Mouse (Mus musculus) intestine, postnatal 0 days (tissue): ENCODE measurements around the gene Sowahb. TPM values are rescaled to one million over a fixed set of nuclear protein-coding genes. Genes with fewer than 3 reads are reported as not detected.
A peak's percentile ranks its signal among the peaks of the same experiment; 100 is the strongest.

ENCODE experiments used
- ATAC-seq: fragments of 200-750 bp; cut with Nextera tagmentation; 2 replicates; pipeline ENCODE4 v1.8.0; 2017; ENCODE audit warnings: mild to moderate bottlenecking, moderate TSS enrichment, moderate library complexity
- H3K27ac ChIP-seq: fragments of 300-500 bp; sonication (generic); 2 replicates; pipeline ENCODE4 v1.5.1; 2014; ENCODE audit warnings: mild to moderate bottlenecking, low read depth, low read length, moderate library complexity
- H3K27me3 ChIP-seq: fragments of 300-500 bp; sonication (generic); replicated peaks from 2 replicates; pipeline ENCODE4 v1.6.1; 2014; ENCODE audit warnings: low read length, mixed read lengths; ENCODE audit not compliant: control insufficient read depth, insufficient read depth
- H3K36me3 ChIP-seq: fragments of 300-500 bp; sonication (generic); 2 replicates; pipeline ENCODE4 v1.6.1; 2014; ENCODE audit warnings: mild to moderate bottlenecking, moderate library complexity; ENCODE audit not compliant: control insufficient read depth, insufficient read depth
- H3K4me1 ChIP-seq: fragments of 300-500 bp; sonication (generic); replicated peaks from 2 replicates; pipeline ENCODE4 v1.6.1; 2014; ENCODE audit warnings: antibody characterized with exemption, low read length, mixed read lengths; ENCODE audit not compliant: control insufficient read depth, insufficient read depth
- H3K4me2 ChIP-seq: fragments of 300-500 bp; sonication (generic); replicated peaks from 2 replicates; pipeline ENCODE4 v1.6.1; 2014; ENCODE audit warnings: low read depth, mild to moderate bottlenecking, moderate library complexity
- H3K4me3 ChIP-seq: fragments of 300-500 bp; sonication (generic); 2 replicates; pipeline ENCODE4 v1.5.1; 2014; ENCODE audit warnings: low read depth, low read length
- H3K9ac ChIP-seq: fragments of 300-500 bp; sonication (generic); 2 replicates; pipeline ENCODE4 v1.6.1; 2014; ENCODE audit warnings: mild to moderate bottlenecking, low read depth, low read length
- H3K9me3 ChIP-seq: fragments of 300-500 bp; sonication (generic); 2 replicates; pipeline ENCODE4 v1.6.1; 2016; ENCODE audit warnings: mixed run types; ENCODE audit not compliant: control insufficient read depth
- CTCF ChIP-seq: sonication (generic); IDR thresholded peaks from 2 replicates; pipeline ENCODE4 v1.5.1; 2016; ENCODE audit warnings: low read depth, mild to moderate bottlenecking, control low read depth, antibody characterized with exemption, moderate library complexity
- WGBS: fragments of 180-500 bp; shearing (Covaris S2); extraction: QIAGEN DNeasy Blood & Tissue Kit; methylation state at CpG from one replicate; pipeline ENCODE4 v1.1.7; 2014; 5-methylcytosine and 5-hydroxymethylcytosine counted together
- polyA plus RNA-seq: library from polyadenylated mRNA; unstranded; fragments of >200 nt; fragmentation: Nextera tagmentation; extraction: Ambion mirVana; gene quantifications from 2 replicates; pipeline ENCODE4 v1.2.1, GENCODE M21; 2015

Sowahb gene
- polyA plus RNA-seq, 1 experiment from 2014 or later: 16.1 TPM

GRCm38 (mm10) chr5:93036254-93036653 lies 8.6 kb downstream of the Sowahb start:
- H3K4me3 ChIP-seq: no peak overlapping the region
- H3K9me3 ChIP-seq: no peaks in the 10 kb centered on the region
- no peaks in the 10 kb centered on the region for H3K36me3 ChIP-seq
- no peak overlapping the region for H3K9ac ChIP-seq
- no peak overlapping the region for H3K27ac ChIP-seq
- H3K27me3 ChIP-seq: no peaks in the 10 kb centered on the region
- no peak overlapping the region for H3K4me2 ChIP-seq
- no peak for TF ChIP-seq CTCF
- WGBS: 56% methylated on average over 7 of the region's 7 CpGs
- H3K4me1 ChIP-seq: peaks cover 13% of the 10 kb centered on the region; the same call in 1 of the 2 replicates
- ATAC-seq: no peak

- WGBS: 0% methylated on average over 1 of the region's 1 CpGs
Observed at GRCm38 (mm10) chr5:93035285-93035684, 9.5 kb downstream of the Sowahb start.

GRCm38 (mm10) chr5:93033087-93033870 lies 11.5 kb downstream of the Sowahb start:
- Histone ChIP-seq H3K9ac (no peak overlapping the region), H3K4me1 (peaks cover 13% of the 10 kb centered on the region; the same call in 1 of the 2 replicates), H3K4me2 (no peak overlapping the region), H3K4me3 (no peak overlapping the region), H3K9me3 (no peaks in the 10 kb centered on the region), H3K27me3 (no peaks in the 10 kb centered on the region), H3K36me3 (no peaks in the 10 kb centered on the region), H3K27ac (peak overlapping the region; percentile 50; the same call in 1 of the 2 replicates)
- ATAC-seq: no peak
- no peak for TF ChIP-seq CTCF
- 72% methylated on average over 5 of the region's 5 CpGs for WGBS

More at GRCm38 (mm10) chr5:93035285-93035684, 9.5 kb downstream of the Sowahb start:
- Histone ChIP-seq H3K4me3 (no peak overlapping the region), H3K36me3 (no peaks in the 10 kb centered on the region), H3K4me2 (no peak overlapping the region), H3K27me3 (no peaks in the 10 kb centered on the region), H3K4me1 (peaks cover 13% of the 10 kb centered on the region; the same call in 1 of the 2 replicates), H3K27ac (no peak overlapping the region; the same call in 1 of the 2 replicates), H3K9ac (no peak overlapping the region), H3K9me3 (no peaks in the 10 kb centered on the region)
- ATAC-seq: no peak
- TF ChIP-seq CTCF: no peak

DNA sequence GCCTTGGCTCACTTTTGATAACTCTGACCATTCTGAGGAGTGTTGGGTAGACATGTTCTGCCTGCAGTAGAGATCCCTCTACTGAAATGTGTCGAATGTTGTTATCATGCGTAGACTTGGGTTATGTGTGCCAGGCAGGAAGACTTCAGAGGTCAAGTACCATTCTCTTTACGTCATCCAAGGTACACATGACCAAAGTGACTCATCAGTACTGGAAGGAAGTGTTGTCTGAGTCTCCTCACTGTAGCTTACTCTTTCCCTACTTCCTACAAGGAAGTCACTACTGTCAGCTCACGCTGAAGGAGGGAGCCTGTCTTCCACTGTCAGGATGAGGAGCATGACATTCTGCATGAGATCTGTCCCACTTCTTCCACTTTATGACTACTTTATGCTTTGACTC lies 12.2 kb downstream of the Sowahb start:
- Histone ChIP-seq H3K27ac (peak overlapping the region; percentile 69), H3K9me3 (no peaks in the 10 kb centered on the region), H3K4me3 (no peak overlapping the region), H3K4me2 (no peak overlapping the region), H3K27me3 (no peaks in the 10 kb centered on the region), H3K4me1 (peaks cover 11% of the 10 kb centered on the region; the same call in 1 of the 2 replicates), H3K36me3 (no peaks in the 10 kb centered on the region), H3K9ac (no peak overlapping the region)
- peak; percentile 80 for ATAC-seq
- WGBS: 44% methylated on average over 4 of the region's 4 CpGs
- no peak for TF ChIP-seq CTCF

DNA sequence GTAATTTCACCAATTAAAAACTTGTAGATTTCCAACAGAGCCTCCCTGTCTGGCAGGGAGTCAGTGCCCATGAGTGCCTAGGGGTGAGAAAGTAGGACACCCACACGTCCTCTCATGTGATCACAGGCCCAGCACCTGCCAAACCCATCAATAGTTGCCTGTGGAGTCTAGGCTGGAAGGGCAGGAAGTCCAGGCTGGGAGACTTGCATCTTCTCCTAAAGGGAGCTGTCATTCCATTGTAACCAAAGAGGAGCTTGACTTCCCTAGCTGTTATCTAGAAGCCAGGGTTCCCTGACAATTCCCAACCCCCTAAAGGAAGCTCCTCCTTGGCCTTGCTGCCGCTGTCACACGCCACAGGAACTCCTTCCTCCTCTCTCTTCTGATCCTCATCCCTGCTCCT lies 14.0 kb downstream of the Sowahb start:
- Histone ChIP-seq H3K36me3 (no peaks in the 10 kb centered on the region), H3K4me2 (no peak overlapping the region), H3K27ac (peak overlapping the region; percentile 90), H3K9me3 (no peaks in the 10 kb centered on the region), H3K27me3 (no peaks in the 10 kb centered on the region), H3K4me3 (no peak overlapping the region), H3K4me1 (no peaks in the 10 kb centered on the region; the same call in 1 of the 2 replicates), H3K9ac (no peak overlapping the region)
- no peak for TF ChIP-seq CTCF
- ATAC-seq: no peak
- 55% methylated on average over 3 of the region's 3 CpGs for WGBS

GRCm38 (mm10) chr5:93030411-93030810 lies 14.4 kb downstream of the Sowahb start:
- peak overlapping the region; percentile 90 for H3K27ac ChIP-seq
- WGBS: 54% methylated on average over 5 of the region's 5 CpGs

More at GRCm38 (mm10) chr5:93030411-93030810, 14.4 kb downstream of the Sowahb start:
- no peak for TF ChIP-seq CTCF
- H3K27me3 ChIP-seq: no peaks in the 10 kb centered on the region
- peaks cover under 1% of the 10 kb centered on the region; the same call in 1 of the 2 replicates for H3K4me1 ChIP-seq
- ATAC-seq: peak; percentile 55
- H3K36me3 ChIP-seq: no peaks in the 10 kb centered on the region
- H3K4me3 ChIP-seq: no peak overlapping the region
- H3K4me2 ChIP-seq: no peak overlapping the region
- no peak overlapping the region for H3K9ac ChIP-seq
- no peaks in the 10 kb centered on the region for H3K9me3 ChIP-seq
